Mouse (Mus musculus) neutrophil, adult 5-6 weeks (primary cell): Measurements from ENCODE around the gene Sall4. TPM values are rescaled to one million over a fixed set of nuclear protein-coding genes. Genes with fewer than 3 reads are reported as not detected.
"Not testable (repeated sequence)": the region's sequence is repeated elsewhere in the genome, so short reads cannot be mapped to it uniquely, and the experiment has no call there.

Experiments
- ATAC-seq: fragments of 151-379, 151-347 bp; 2 replicates; pipeline ENCODE4 v1.8.0; 2017; ENCODE audit warnings: mild to moderate bottlenecking, moderate TSS enrichment; ENCODE audit not compliant: insufficient number of reproducible peaks, poor library complexity, low FRiP score, severe bottlenecking; ENCODE audit errors: extremely low read depth
- total RNA-seq: library from RNA; stranded (forward); fragments of 200-1000 nt; gene quantifications from 2 replicates; pipeline ENCODE4 v1.2.3, GENCODE M21; 2017

Sall4 gene
- total RNA-seq, 1 experiment from 2014 or later: not detected

DNA sequence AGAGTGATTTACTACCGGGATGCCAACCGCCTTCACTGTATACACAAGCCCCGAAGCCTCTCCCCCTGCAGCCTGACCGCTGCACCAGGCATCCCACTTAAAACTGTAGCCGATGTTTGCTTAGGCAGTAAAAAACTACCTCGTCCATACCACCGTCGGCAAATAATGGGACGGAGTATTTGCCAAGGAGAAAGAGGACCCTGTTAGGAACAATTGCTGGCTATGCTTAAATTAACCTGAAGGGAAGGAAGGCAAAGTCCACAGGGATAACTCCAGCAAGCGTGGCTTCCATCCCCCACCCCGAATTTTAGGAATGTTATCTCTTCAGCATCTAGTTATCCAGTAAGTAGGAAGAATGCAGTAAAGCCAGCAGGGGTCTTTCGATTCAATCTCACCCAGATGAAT is 5.3 kb downstream of the Sall4 start:
- no peak for ATAC-seq

DNA sequence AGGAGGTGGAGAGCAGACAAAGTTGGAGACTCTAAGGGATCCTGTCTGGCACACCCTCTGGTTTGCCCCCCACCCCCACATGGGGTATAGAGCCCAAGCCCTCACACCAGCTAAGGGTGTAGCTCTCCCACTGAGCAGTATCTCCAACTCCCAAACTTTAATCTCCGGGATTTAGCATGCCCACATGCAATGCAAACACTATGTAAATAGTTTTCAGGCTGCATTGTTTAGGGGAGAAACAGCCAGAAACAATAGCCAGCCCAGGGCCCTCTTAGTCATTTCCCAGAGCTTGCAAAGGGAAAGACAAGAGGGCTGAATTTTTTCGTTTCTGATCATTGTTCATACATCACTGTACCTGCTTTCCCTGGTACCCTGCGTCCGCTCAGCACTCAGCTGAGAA is 5.8 kb downstream of the Sall4 start:
- ATAC-seq: no peak

DNA sequence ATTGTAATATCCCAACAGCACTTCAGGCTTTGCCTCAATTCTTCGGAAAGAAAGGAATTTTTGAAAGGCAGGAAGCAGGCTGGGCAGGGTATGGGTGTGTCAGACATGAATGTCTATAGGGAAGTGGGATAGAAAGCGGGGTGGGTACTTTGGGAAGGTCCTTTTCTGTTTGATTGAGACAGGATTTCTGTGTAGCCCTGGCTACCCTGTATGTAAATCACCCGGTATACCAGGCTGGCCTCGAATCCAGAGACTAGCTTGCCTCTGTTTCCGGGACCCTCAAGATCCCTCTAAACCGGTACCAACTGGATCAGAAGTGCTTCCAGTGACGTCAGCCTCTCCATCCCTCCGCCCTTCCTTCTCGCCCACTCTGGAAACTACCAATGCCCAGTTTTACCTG is 6.6 kb downstream of the Sall4 start:
- ATAC-seq: no peak

DNA sequence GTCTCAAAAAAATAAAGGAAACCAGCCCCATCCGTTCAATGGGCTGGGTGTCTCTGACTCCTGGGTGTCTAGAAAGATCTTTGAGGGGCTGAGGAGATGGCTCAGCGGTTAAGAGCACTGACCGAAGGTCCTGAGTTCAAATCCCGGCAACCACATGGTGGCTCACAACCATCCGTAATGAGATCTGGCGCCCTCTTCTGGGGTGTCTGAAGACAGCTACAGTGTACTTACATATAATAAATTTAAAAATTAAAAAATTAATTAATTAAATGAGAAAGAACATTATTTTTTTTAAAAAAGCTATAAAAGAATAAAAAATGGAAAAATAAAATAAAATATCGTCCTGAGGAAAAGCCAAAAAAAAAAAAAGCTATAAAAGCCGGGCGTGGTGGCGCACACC is 23.3 kb downstream of the Sall4 start:
- not testable (repeated sequence) for ATAC-seq

DNA sequence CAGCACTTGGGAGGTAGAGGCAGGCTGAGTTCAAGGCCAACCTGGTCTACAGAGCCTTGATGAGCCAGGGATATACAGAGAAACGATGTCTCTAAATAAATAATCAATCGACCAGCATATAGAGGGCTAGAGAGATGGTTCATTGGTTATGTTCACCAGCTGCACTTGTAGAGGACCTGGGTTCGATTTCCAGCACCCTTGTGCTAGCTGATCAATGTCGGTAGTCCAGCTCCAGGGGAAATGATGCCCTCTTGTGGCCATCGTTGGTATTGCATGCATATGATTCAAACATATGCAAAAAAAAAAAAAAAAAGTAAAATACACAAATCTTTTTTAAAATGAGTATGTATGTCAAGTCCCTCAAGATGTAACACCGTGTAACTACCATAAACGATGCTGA is 25.1 kb downstream of the Sall4 start:
- ATAC-seq: no peak

DNA sequence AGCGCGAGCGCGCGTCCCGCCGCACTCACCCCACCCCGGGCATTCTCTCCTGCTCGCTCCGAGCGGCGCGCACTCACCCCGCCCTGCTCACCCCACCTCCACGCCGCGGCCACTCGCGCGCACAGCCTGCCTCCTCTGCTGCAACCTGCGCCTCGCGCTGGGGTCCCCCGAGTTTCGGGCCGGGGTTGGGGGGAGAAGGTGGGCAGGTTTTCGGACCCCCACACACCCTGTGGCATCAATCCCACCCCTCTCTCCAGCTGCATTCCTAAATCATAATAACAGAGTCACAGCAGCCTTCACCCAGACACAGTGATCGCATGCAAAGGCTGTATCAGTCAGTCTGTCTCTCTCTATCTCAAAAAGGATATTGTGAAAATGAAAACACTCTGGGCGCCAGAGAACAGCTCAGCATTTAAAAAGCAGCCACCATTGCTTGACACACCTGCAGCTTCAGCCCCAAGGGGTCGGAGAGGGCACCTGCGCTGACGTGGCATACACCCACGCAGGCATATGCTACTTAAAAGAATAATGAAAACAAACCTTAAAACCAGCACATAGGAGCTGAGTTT is 25.6 kb downstream of the Sall4 start, which contains the start of gene Atp9a:
Atp9a (minus strand) TSS at position 351 of the 569 bp plus-strand sequence.
- ATAC-seq: no peak

DNA sequence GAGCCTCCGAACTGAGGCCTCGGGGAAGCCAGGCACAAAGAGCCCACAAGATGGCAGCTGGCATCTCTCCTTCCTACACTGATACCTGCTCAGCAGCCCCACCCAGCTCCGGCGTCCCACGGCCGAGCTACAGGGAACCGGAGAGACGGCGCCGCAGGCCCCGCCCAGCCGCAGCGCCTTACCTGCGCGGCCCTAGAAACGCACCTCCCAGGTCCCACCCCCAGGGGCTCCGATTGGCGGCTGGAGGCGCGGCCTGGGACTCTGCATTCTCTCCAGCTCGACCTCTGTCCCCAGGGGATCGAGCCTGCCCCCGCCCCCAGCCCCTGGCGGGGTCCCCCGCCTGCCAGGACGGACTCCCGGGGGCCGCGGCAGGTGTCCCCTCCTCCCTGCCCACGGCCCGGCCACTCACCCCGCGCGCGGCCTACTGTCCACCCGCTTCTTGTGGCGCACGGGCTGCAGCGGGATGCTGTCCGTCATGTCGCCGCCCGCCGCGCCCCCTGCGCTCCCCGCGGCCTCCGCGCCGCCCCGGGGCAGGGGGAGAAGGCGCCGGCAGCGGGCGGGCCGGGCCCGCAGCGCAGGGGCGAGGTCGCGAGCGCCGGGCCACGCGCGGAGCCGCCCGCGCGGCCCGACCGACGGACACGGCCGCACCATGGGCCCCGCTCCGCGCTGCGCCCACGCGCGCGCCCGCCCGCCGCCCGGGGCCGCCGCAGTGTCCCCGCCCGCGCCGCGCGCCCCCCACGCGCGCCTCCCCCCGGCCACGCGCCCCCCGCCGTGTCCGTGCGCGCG is 26.3 kb downstream of the Sall4 start:
- no peak for ATAC-seq

DNA sequence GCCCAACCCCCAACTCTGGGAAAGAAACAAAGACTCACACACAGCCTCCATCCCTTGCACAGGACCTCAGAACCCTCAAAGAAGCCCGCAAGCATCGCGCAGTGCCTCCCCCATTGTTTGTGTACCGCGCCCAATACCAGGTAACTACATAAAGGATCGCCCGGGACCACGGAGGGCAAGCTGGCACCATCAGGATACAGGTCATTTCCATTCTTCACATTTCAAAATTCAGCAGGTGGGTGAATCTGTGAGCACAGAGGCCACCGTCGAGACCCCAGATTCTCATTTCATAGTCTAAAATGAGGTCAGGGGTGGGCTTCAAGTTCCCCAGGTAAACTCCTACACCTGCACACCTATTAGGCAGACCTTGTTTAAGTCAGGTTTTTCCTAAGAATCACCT is 27.2 kb downstream of the Sall4 start:
- ATAC-seq: no peak

DNA sequence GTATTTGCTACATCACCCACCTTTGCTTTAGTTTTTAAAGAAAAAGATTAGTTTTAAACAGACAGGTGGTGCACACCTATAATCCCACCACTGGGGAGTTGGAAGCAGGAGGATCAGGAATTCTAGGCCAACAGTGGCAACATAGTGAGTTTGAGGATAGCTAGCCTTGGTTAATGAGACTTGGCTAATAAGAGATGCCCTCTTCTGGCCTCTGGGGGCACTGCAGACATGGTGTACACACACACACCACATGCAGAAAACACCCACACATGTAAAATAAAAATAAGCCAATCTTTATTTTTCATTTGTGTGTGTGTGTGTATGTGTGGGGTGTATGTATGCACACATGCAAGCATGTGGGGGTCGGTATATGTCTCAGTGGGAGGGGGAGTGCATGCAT is 28.9 kb downstream of the Sall4 start:
- no peak for ATAC-seq

DNA sequence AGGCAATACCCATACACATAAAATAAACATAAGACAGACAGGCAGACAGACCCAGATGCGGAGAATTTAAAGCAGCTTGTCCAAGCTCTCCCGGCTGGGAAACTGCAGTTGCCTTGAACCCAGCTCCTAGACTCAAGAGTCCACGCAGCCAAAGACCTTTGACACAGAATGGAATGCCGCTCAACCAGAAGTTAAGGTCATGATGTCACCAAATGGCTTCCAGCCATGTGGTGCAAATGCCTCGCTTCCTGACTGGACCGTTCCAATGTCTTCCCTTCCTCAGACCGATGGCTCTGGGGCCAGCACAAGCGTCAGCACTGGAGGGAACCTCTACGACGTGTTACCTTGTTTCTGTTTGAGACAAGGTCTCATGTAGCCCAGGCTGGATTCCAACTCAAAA is 29.9 kb downstream of the Sall4 start:
- no peak for ATAC-seq

DNA sequence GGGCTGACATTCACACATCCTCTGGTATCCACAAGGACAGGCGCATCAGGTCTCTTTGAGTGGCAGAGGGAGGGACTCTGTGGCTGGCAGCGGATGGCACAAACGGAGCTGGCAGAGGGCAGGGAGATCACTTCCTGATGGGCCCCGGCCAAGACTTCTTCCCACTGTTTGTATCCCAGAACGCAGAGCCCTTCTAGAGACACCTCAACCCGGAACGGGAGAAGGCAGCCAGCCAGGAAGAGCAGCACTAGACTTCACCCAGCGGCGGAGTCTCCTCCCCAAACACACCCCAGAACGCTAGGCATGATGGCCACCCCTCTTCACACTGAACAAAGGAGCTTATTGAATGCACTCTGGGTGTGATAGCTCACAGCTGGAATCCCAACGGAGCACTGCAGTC is 33.7 kb downstream of the Sall4 start:
- ATAC-seq: no peak

DNA sequence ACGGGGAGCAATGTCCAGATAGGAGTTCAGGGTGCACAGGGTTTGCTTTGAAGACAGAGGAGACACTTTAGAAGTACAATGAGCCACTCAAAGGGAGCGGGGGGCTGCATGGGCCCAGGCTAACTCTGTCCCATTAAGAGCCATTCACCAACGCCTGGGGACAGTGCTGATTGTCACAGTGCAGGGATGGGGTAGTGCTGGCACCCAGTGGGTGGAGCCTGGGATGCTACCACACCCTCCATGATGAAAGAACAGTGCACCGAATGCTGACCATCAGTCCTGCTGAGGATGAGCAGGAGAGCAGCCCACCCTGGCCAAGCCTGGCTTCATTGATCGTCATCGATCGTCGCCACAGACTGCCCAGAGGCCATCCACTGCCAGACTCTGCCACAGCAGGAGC is 36.5 kb downstream of the Sall4 start:
- ATAC-seq: no peak

DNA sequence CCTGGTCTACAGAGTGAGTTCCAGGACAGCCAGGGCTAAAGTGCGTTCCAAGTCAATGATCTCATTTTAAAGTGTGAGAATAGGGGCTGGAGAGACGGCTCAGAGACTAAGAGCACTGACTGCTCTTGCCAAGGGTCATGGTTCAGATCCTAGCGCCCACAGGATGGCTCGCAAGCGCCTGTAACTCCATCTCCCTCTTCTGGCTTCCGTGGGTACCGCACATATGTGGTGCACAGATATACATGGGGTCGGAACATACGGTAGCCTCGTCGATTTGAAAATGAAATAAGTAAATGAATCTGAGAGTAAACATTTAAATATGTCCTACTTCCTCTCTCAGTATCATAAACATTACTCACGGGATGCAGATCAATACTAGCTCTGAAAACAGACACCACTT is 38.0 kb downstream of the Sall4 start:
- ATAC-seq: no peak

DNA sequence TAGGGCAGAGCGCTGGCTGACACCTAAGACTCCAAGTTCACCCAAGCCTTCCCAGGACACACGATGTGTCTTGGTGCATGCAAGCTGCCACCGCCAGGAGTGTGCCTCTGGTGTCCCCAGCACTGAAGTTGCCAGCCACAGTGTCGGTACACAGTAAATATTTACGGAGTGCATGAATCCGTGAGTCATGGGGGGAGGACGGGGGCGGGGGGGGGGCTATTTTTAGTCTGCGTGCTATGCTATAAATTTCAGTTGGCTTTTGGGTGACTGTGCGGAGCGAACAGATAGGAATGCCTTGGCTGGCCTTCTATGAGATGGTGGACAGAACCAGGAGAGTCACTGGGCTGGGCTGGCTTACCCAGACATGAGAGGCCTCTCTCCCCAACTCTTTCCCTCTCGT is 39.7 kb downstream of the Sall4 start:
- ATAC-seq: no peak

DNA sequence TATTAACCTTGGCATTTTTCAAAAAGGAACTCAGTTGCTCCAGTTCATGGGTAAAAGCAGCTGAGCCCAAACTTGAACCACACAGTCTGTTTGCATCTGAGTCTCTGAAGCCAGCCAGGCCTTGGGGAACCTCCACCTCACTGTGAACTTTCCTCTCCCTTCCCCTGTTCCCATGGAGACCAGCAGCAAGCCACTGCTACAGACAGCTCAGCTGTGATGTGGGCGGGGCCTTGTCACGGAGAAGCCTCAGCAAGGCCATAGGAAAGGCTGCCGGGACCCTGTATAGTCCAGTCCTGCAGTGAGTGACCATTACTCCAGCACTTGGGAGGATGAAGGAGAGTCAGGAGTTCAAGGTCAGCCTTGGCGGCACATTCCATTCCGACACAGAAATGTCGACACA is 41.7 kb downstream of the Sall4 start:
- ATAC-seq: no peak

DNA sequence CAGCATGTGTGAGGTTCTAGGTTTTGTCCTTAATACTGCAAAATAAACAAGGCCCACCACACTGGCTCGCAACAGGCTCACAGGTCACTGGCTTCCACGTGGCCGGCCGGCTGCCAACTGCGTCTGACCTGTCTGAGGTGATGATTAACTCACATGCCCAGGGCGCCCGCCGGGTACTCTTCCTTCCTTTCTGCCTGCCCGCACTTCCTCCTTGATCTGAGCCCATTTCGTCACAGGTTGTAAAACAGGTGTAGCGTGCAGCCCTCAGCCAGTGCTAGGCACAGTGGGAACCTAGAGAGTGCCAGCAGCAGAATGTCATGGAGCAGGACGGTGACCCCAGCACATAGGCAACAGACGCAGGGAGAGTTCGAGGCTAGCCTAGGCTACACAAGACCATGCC is 46.4 kb downstream of the Sall4 start:
- no peak for ATAC-seq

DNA sequence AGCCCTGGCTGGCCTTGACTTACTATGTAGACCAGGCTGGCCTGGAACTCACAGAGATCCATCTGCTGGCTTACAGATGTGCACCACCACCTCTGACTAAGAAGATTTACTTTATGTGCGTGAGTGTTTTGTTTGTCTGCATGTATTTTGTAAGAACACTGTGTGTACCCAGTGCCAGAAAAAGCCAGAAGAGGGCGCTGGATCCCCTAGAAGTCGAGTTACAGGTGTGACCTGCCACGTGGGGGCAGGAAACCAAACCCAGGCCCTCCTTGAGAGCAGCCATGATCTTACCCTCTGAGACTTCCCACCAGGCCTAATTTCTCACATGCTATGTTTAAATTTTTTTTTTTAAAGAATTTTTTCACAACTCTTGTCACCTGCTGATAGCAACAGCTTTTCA is 48.0 kb downstream of the Sall4 start:
- no peak for ATAC-seq

DNA sequence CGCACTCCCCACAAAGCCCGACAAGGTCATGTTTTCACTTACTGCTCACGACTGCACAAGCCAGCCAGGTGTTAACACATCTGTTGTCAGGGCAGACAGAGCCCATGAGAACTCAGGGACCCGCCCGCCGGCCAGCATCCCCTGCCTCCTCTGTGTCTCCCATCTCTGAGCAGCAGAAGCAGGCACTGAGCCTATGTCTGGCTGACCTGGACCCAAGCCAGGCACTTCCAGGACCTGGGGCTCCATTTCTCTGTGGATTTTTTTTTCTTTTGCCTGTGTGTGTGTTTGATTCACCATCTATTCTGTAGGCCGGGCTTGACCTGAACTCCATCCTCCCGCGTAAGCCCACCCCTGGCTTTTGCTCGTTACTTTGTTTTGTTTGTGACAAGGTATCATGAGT is 49.0 kb downstream of the Sall4 start:
- ATAC-seq: no peak

DNA sequence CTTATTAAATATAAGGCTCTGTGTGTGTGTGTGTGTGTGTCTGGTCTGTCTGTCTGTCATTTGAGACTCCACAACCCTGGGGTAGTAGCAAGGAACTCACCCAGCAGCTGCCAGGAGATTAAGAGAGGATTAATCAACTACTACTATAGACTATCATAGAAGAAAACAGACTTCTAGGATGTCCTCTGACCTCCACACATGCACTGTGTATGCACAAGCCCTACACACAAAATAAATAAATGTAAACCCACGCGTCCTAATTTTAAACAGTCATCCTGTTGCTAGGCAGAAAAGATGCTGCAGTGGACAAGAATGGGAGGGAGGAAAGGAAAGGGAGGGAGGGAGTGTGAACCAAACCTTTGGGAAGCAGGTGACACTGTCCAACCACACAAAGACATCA is 49.5 kb downstream of the Sall4 start:
- no peak for ATAC-seq

DNA sequence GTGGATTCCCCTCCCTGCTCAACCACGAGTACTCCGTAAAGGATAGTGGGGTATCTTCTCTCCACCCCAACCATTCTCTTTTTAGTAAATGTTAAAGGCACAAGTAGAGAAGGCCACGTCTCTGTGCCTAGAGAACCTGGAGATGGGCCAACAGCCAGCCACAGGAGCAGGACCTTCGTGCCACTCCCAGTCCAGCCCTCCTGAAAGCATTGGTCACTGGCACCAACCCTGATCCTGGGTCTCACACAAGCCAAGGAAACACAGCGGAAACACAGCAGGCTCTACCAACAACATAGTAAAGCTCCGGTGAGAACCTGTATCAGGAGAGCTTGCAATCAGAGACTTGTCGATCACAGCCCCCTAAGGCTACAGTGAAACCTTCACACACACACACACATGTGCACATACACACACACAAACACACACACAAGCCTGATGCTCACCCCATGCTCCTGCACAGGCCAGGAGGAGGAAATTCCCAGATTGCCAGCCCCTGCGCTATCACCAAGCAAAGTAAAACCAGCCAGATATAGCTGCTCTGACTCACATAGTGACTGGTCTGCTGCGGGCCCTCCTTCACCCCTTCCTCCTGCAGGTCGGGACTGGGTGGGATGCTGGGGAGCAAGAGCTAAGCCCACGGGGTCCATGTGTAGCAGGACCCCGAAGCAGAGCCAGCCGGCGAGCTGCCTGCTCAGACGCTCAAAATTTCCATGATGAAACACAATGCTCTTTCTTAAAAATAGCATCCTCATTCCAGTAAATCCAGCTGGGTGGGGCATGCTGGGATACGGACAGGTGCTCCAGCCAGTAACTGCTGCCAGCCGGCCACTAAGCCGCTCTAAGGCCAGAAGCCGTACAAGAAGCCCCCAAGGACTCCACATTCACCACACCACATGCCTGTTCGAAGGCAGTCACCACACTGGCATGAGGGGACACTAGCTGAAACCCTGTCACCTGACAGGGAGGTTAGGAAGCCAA is 55.3 kb downstream of the Sall4 start:
- no peak for ATAC-seq
